Mouse (Mus musculus) cerebellum, adult 8-10 months (tissue): Measurements from ENCODE around the gene Slco1c1.
"Not testable (repeated sequence)": the region's sequence is repeated elsewhere in the genome, so short reads cannot be mapped to it uniquely, and the experiment has no call there.

Experiments used
- DNase-seq: peaks from one replicate; pipeline ENCODE4 v3.0.0; 2022

The Slco1c1 gene

DNA sequence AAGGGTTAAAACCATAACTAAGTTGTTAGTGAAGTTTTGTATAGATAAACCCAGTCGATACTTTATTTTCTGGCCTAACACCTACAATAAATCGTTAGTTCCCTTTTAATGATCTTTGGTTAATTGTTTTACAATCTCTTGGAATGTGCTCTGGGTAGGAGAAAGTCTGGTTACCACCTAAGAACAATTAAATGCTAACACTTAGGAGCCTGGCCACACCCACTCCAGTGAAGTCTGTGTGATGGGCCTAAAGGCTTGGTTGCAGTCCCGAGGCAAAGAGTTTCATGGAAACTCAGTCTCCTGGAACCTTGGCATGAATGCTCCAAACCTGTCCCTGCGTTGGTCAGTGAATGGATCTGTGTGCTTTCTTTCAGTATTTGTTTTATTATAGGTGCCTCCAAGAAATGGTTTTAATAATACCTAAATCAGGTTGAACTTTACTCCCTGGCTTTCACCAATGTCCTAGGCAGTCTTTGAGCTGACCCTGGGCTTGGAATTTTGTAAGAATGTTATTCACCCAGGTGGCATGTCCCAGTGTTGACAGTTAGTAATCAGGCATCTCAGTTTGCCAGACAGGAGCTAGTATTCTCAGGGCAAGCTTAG lies 66.5 kb downstream of the Slco1c1 start:
- not testable (repeated sequence) for DNase-seq

DNA sequence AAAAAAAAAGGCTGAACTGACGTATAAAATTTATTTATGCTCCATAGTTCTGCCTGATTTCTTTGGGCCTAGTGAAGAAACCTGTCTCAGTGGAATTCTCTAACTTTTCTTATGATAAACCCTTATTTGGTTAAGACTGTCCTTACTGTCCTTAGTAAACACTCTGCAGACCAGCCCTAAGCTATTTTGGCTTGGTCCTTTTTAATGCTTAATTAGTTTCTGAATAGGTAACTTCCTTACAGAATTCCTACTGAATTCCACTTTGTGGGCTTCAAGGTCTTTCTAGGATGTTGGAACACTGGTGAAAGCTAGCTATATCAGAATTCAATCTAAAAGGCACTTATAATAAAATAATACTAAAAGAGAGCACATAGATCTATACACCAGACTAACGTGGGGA lies 71.9 kb downstream of the Slco1c1 start:
- DNase-seq: no peak

DNA sequence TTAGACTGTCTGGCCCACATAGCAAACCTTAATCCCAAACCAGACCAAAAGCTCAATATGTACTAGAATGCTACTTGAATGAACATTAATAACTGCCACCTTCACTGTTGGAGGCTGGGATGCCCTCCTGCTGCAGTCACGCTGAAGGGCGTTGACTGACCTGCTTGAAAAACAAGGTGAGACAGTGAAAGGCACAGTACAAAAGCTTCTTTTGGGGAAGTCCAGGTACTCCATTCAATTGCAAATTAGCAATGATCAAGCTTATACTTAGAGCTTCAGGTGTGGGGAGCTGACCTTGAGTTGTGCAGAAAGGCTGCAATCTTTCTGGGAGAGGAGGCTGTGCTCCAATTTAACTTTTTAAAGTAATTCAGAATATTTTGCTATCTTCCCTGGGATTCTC lies 72.9 kb downstream of the Slco1c1 start:
- no peak for DNase-seq

DNA sequence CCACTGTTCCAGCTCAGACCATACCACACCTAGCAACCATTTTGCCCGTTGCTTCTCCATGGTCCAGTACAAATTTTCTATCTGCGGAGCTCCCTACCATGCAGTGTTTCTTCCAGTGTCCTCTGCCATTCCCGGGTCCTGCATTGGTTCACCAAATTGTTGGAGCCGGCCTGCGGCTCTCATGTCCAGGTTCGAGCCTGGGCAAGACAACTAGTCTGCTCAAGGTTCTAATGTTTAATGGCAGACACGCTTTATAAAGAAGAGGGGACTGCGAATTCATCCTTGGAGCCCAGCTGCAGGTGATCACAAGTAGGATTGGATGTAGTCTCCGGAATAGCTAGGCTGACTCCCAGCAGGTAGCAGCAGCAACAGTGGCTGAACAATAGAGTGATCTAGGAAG lies 76.8 kb downstream of the Slco1c1 start:
- DNase-seq: no peak

DNA sequence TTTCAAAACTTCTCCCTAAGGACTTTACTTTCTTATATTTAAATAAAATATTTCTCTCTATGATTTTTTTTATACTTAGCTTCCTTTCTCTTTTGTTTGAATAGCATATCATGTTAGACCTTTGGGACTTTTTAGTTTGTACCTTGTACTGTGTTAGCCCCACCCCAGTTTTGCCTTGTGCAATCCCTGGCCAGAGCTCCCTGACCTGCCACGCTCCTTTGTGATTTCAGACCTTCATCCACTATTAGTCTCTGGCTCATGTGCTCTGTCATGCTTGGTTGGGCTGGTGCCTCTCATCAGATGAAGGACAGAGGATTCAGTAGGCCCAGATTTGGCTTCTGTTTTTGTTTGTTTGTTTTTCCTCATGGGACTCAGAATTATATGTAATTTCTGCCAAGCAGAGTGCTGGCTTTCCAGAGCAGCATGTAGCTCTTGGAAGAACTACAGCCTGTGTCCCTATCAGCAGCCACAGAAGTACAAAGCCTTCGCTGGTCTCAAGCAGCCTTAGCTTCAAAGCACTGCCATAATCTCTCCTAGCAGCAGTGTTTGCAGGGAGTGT lies 86.6 kb downstream of the Slco1c1 start:
- DNase-seq: no peak

DNA sequence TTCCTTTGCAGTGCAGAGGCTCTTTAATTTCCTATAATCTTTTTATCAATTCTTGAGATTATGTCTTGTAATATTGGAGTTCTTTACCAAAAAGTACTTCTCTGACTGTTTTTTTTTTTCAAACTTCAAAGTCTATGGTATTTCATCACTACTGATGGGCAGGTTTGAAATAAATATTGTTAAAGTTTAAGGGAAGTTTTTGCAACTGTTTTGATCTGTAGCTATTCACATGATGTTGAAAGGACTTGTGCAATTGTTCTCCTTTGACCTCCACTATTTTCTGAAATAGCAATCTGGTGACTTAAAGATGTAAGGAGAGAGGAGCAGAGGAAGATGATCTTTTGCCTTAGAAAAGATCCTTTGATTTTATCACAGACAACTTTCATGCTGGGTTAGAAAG lies 89.8 kb downstream of the Slco1c1 start:
- DNase-seq: no peak

DNA sequence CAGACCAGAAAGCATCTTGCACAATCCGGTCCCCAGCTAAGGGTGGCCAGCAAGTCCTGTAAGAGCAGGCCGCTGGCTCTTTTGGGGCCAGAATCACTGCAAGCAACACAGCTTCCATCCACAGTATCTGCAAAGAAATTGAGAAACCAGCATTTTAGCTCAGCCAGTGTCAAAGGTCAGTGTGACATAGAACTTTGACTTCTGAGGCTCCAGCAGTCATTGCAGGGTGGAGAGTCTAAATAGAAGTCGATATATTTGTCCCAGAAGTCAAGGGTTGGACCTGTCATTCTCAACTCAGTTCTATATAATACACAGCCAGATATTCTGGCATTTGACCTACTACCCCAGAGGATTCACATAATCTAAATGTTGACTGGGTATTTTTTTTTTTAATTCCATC lies 91.2 kb downstream of the Slco1c1 start:
- DNase-seq: no peak
